Mouse (Mus musculus) urinary bladder, postnatal 25 days (tissue): Measurements from ENCODE around the gene Lrch4.
A peak's percentile ranks its signal among the peaks of the same experiment; 100 is the strongest.

Experiments
- DNase-seq: peaks from one replicate; pipeline ENCODE4 v3.0.0; 2022; ENCODE audit warnings: low spot score

Gene Lrch4

GRCm38 (mm10) chr5:137628498-137629305 is at the start of gene Lrch4, which contains the start of the genes Fbxo24 and Gm20605:
Lrch4 (plus strand) TSS chr5:137629121.
Fbxo24 (minus strand) TSS chr5:137629002.
Gm20605 (plus strand) TSS chr5:137629175.
- peak; percentile 90 for DNase-seq

GRCm38 (mm10) chr5:137580246-137580645 is 48.7 kb upstream of the Lrch4 start:
- no peak for DNase-seq

GRCm38 (mm10) chr5:137582702-137583101 is 46.2 kb upstream of the Lrch4 start:
- DNase-seq, result no peak

- no peak for DNase-seq
Measured at GRCm38 (mm10) chr5:137583670-137584169, 45.2 kb upstream of the Lrch4 start.

- DNase-seq, result peak; percentile 70
Measured at GRCm38 (mm10) chr5:137584976-137585375, 43.9 kb upstream of the Lrch4 start.

- DNase-seq, result no peak
Measured at GRCm38 (mm10) chr5:137590507-137590906, 38.4 kb upstream of the Lrch4 start.

- no peak for DNase-seq
Measured at GRCm38 (mm10) chr5:137595921-137596320, 33.0 kb upstream of the Lrch4 start.

GRCm38 (mm10) chr5:137596601-137597261 is 32.2 kb upstream of the Lrch4 start:
- no peak for DNase-seq

GRCm38 (mm10) chr5:137597625-137598024 is 31.3 kb upstream of the Lrch4 start:
- no peak for DNase-seq

- DNase-seq, result no peak
Measured at GRCm38 (mm10) chr5:137598100-137598826, 30.7 kb upstream of the Lrch4 start.

- no peak for DNase-seq
Measured at GRCm38 (mm10) chr5:137599600-137599999, 29.3 kb upstream of the Lrch4 start.

GRCm38 (mm10) chr5:137600281-137600618 is 28.7 kb upstream of the Lrch4 start:
- DNase-seq, result no peak

- peak; percentile 97 for DNase-seq
Measured at GRCm38 (mm10) chr5:137600619-137601364, 28.1 kb upstream of the Lrch4 start, which contains the start of gene Mospd3. Mospd3 (minus strand) TSS chr5:137601058.

GRCm38 (mm10) chr5:137601365-137601729 is 27.6 kb upstream of the Lrch4 start:
- no peak for DNase-seq

GRCm38 (mm10) chr5:137607860-137608653 is 20.9 kb upstream of the Lrch4 start:
- no peak for DNase-seq

- DNase-seq, result no peak
Measured at GRCm38 (mm10) chr5:137608654-137609190, 20.2 kb upstream of the Lrch4 start.

GRCm38 (mm10) chr5:137609292-137609691 is 19.6 kb upstream of the Lrch4 start:
- no peak for DNase-seq

- no peak for DNase-seq
Measured at GRCm38 (mm10) chr5:137610056-137610455, 18.9 kb upstream of the Lrch4 start.

GRCm38 (mm10) chr5:137610548-137611244 is 18.2 kb upstream of the Lrch4 start:
- DNase-seq, result peak; percentile 63

- peak; percentile 58 for DNase-seq
Measured at GRCm38 (mm10) chr5:137611245-137611602, 17.7 kb upstream of the Lrch4 start.
